Mouse (Mus musculus): ENCODE measurements around the gene R3hdm4.
"Not testable (repeated sequence)": the region's sequence is repeated elsewhere in the genome, so short reads cannot be mapped to it uniquely, and the experiment has no call there.

R3hdm4 gene

DNA sequence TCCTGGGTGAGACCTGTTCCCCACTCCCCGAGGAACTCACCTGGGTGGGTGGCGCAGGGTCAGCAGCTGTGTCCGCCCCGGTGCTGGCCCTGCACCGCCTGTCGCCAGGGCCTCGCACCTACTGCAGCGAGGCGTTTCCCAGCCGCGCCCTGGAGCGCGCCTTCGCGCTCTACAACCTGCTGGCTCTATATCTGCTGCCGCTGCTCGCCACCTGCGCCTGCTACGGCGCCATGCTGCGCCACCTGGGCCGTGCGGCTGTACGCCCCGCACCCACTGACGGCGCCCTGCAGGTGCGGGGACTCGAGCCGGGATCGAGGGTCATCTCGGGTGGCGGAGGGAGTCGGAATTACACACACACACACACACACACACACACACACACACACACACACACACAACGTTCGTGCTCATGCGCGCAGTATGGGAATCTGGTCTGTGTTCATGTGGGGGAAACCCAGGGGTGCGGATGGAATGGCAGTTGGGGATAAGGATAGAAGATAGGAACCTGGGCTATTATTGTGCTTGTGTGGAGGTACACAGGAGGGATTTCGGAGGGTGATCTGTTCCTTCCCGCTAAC, at the start of gene R3hdm4:
Gene R3hdm4, minus strand, starts transcription at position 251 of the 578 bp plus-strand sequence.
- DNase-seq, result no peak

- DNase-seq, result no peak
Measured at GRCm38 (mm10) chr10:79970415-79971182, 49.6 kb upstream of the R3hdm4 start, which contains the start of gene Grin3b. TSS of gene Grin3b (plus strand) at chr10:79970715.

- DNase-seq, result no peak
Measured at GRCm38 (mm10) chr10:79969124-79969568, 48.1 kb upstream of the R3hdm4 start.

DNA sequence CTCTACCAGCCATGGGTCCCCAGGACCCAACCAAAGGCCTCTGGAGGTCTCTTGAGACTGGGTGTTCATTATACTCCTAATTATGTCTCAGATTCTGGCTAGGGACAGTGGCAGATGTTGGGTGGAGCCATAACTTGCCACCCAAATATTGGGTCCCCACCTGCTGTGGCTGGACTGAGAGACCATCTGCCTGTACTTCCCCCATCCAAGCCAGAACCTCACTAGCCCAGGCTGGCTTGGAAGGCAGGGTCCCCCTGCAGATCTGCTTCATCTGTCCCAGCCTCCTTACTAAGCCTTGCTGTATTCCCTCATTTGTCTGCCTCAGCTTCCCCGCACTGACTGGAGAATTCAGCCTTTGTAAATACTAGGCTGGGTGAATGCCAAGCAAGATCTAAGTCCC, 47.2 kb upstream of the R3hdm4 start:
- no peak for DNase-seq

DNA sequence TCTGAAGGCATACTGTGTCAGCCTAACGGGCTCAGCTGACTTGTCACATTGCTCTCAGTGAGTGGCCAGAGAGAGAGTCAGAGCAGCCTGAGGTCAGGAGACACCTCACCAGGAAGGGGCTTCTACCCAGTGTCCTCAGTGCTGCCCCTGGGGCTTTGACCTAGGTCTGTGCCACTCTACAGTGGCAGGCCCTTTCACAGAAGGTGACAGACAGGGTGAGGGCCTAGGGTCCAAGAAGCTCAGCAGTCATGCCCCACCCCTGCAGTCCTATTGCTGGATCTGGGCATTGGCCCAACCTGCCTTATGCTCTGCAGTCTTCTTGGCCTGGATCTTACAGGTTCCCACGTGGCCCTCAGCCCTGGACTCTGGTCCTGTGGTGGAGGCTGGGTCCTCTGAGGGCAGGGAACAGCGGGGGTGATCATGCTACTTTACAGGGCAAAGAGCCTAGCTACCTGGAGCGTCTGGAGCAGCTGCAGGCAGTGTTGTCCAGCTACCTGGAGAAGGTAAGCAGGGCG, 45.9 kb upstream of the R3hdm4 start:
- DNase-seq, result no peak

DNA sequence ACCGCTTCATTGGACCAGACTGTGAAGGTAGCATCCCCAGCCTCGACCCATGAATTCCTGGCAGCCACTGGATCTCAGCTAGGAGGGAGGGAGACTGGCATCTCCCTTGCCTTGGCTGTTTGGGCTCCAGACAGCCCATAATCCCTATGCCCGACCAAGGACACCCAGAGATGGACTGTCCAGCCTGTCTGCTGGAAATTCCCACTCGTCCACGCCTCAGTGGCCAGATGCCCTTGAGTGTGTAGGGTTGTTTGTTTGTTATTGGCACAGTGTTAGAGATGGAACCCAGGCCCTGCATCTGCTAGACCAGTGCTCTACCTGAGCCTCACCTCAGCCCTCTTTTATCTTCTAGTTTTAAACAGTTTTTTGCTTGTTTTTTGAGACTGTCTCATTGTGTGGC, 44.3 kb upstream of the R3hdm4 start:
- no peak for DNase-seq

DNA sequence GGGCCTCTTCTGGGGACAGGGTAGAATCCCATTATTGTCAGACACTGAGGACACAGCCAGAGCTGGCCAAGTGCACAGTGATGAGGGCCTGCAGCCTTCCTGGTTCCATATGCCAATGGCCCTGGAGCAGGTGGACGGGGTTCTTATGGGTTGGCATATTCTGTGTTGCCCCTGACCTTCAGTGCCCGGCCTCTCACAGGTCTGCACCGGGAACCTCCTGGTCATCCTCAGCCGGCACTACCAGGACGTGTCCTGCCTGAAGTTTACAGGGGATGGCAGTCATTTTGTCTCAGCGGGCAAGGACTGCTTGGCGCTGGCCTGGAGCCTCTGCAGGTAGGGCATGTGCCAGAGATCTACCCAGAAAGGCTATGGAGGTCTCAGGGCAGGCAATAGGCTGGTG, 43.7 kb upstream of the R3hdm4 start:
- DNase-seq, result no peak

GRCm38 (mm10) chr10:79960671-79961294, 39.8 kb upstream of the R3hdm4 start:
- DNase-seq, result no peak

DNA sequence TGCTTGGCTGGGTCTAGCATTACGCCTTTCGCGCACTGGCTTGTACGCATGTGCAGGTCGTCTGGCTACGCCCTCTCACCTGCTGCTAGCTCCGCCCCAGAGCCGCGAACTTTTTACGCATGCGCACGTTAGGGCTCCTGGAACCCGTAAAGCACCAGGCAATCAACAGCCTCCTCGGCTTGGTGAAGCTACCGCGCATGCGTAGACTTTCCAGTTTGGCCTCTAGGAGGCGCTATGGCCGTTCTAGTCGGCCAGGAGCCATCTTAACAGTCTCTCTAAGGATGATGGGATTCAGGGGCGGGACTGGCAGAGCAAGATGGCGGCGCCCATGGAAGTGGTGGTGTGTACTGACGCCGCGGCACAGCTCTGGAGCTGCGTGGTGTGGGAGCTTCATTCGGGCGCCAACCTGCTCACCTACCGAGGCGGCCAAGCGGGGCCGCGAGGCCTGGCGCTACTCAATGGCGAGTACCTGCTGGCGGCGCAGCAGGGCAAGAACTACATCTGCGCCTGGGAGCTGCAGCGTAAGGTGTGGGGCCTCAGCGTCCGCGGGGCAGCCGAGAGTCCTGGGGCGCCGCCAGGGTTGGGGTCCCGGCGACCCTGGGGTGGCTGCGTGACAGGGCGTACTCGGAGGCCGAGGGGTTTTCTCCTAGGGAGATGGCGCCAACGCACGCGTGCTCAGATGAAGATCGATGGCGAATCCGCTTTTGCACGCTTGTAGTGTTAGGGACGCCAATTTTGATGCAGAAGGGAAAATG, 39.0 kb upstream of the R3hdm4 start, which contains the start of gene Wdr18:
Gene Wdr18, plus strand, starts transcription at position 306 of the 755 bp plus-strand sequence.
- DNase-seq, result peak; percentile 100

- not testable (repeated sequence) for DNase-seq
Measured at GRCm38 (mm10) chr10:79959412-79959811, 38.4 kb upstream of the R3hdm4 start.

GRCm38 (mm10) chr10:79958140-79958816, 37.3 kb upstream of the R3hdm4 start:
- DNase-seq, result peak; percentile 78

DNA sequence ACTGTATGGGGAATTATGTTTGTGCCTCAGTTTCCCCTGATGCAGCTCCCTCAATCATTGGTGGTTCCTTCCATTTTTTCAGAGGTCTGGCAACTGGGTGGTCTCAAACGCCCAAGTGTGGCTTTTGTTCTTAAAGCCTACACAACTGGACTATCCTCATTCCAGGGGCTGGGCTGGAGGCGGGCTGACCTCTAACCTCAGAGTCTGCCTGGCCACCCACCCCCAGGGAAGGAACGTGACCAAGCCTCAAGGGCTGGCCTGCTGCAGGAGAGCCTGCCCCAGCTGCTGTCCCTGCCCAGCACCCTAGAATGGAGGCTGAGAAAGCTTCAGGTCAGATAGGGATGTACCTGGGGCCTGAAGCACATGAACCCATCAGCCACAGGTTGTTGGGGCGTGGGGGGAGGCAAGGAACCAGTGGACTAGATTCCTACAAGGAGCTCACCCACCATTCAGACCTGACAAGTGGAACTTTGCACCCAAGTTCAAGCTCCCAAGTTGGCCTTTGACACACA, 35.7 kb upstream of the R3hdm4 start:
- no peak for DNase-seq

GRCm38 (mm10) chr10:79955691-79956090, 34.7 kb upstream of the R3hdm4 start:
- no peak for DNase-seq

DNA sequence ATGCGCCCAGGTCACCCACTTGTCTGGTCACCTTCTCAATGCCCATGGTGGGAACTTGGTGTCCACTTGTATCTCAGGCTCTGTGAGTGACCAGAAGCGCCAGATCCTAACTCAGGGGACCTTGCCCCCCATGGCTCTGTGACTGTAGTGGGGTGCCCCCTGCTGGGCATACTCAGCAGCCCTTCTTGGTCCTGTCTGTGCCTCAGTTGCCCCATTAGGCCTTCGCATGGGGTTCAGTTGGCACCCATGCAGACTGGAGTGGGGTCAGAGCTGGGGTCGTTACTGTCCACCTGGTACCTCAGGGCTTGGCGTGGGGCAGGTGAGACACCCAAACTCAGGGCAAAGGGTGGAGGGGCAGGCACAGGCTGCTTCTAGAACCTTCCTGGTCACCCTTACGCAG, 32.9 kb upstream of the R3hdm4 start:
- DNase-seq, result peak; percentile 54

DNA sequence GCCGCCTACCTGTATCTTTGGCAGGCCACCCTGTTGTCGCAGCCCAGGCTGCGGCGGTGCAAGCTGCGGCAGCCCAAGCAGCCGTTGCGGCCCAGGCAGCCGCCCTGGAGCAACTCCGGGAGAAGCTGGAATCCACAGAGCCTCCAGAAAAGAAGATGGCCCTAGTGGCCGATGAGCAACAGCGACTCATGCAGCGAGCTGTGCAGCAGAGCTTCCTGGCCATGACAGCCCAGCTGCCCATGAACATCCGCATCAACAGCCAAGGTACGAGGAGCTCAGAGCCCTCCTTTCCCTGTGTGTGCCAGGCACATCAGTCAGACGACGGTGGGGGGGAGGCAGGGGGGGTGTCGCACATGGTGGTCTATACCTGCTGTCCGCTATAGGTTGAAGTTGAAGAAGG, 29.7 kb upstream of the R3hdm4 start:
- DNase-seq, result no peak

GRCm38 (mm10) chr10:79949873-79950272, 28.9 kb upstream of the R3hdm4 start:
- DNase-seq, result no peak

DNA sequence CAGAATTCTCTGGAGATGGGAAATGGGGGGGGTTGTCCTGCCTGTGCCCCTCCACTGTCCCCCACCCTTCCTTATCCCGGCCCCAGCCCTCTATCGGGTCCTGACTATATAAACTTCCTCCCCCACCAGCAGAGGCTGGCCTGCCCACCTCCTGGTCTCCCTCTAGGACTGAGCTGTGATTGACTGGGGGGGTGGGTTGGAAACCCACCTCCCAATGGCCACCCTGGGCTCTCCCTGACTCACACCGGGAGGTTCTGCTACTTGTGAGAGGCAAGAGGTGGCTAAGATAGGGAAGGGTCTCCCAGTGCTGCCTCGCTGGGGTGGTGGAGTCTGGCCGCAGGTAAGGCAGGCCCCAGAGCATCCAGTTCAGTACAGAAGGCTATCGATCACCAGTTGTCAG, 26.5 kb upstream of the R3hdm4 start:
- no peak for DNase-seq

DNA sequence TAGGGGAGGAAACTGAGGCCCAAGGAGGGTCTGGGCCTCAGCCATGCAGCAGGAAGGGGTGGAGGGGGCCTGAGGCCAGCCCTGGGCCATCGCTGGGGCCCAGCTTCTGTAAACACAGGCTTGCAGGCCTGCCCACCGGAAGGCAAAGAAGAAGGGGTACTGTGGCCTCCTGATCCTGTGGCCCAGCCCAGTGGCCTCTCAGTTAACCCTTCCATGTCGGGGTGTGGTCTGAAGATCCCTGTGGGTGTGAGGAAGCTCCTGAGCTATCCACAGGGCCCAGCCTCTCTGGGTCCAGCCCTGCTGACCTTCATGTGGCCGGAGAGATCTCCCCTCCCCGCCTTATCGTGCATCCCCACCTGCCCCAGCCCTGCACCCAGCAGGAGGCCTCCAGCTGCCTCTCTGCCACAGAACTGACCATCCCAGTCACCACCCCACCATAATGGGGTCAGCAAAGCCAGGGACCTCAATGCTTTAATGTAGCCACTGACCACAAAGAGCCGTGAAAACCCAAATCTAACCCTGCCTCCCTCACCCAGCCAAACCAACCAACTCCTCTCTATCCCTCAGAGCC, 25.8 kb upstream of the R3hdm4 start:
- DNase-seq, result peak; percentile 70

- no peak for DNase-seq
Measured at GRCm38 (mm10) chr10:79945507-79946234, 24.7 kb upstream of the R3hdm4 start.

DNA sequence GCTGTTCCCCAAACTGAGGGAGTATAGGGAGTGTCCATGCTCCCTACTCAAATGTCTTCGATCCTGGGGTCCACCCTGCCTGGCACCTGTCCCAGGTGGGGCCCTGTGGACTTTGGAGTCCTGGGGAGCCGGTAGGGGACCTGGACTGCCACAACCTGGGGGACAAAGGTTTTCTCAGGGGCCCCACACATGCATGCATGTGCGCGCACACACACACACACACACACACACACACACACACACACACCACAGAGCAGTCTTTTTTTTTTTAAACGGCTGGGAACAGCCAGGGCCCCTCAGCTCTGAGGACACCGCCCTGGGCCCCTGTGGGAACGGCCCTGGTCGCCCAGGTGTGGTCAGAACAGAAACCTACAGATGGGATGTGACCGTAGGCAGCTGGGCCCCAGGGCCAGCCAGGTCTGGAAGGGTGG, 22.5 kb upstream of the R3hdm4 start:
- DNase-seq, result no peak

DNA sequence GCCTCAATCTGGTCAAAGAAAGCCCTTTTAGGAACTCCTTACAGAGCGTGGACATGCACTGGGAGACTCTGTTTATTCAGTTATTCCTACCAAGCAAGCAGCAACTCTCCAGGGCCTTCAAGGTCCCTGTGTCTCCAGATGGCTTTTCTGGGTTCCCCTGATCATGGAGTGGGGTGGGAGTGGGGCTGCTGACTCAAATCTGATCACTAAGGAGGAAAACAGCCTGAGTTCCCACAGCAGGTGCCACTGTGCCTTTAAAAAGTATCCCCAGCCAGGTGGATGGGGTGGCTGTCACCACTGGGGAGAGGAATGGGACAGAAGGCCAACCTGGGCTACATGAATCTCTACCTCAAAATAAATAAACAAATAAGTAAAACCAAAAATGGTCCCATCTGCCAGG, 22.0 kb upstream of the R3hdm4 start:
- no peak for DNase-seq

All from liver (tissue).